Mouse (Mus musculus): ENCODE data around the gene Syne3. TPM values are rescaled to one million over a fixed set of nuclear protein-coding genes. Genes with fewer than 3 reads are reported as not detected.

Syne3 gene
- polyA plus RNA-seq, 1 experiment from 2014 or later: 0.31 TPM

GRCm38 (mm10) chr12:104904138-104904537, 105.5 kb downstream of the Syne3 start:
- Histone ChIP-seq H3K27ac (replicated peaks; ENCODE audit: low read depth, low read length) (no peak overlapping the region; the same call in 1 of the 2 replicates), H3K4me3 (ENCODE audit: low read depth, low read length) (no peak overlapping the region), H3K36me3 (ENCODE audit: control insufficient read depth, insufficient read depth, low read length) (no peaks in the 10 kb centered on the region), H3K4me1 (ENCODE audit: control insufficient read depth, insufficient read depth, low read length) (peaks cover 46% of the 10 kb centered on the region), H3K4me2 (ENCODE audit: low read depth, severe bottlenecking) (no peak overlapping the region), H3K9ac (ENCODE audit: low read length) (0 out of 2 replicates have a peak overlapping the region, but pooled peaks have one; percentile 17), H3K27me3 (ENCODE audit: control insufficient read depth, insufficient read depth, low read length) (no peaks in the 10 kb centered on the region), H3K9me3 (ENCODE audit: control insufficient read depth, low read length) (no peaks in the 10 kb centered on the region)
- peak; percentile 48; the same call in 1 of the 2 replicates for ATAC-seq (ENCODE audit: insufficient number of reproducible peaks, low FRiP score, low TSS enrichment, low read depth)
- WGBS: 3% methylated on average over 5 of the region's 5 CpGs
- peak; percentile 64 for DNase-seq (ENCODE audit: low spot score)

DNA sequence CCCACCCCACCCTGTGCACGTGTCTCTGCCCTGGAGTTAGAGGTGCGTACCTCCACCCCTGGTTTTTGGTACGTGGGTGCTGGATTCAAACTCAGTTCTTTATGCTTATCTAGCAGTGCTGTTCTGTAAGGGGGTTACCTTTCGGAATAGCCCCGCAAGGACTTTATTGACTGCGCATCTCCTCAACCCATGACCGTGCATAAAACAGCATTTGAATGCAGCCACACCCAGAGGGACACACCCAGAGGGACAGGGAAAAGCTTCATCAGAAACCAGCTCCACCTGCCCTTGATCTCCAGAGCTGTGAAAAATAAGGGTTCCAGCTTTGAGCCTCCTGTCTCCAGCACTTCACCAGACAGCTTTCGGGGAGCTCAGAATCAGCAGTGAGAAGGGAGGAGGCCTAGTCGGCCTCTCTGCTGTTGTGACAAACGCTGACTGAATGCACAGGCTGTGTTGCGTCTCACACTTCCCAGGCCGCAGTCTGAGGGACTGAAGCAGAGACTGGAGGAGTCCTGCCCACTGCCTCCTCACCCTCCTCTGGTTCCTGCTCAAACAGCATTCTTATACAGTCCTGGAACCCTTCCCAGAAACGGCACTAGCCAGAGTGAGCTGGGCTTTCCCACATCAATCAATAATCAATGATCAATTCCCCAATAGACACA, 107.1 kb downstream of the Syne3 start:
- Histone ChIP-seq H3K4me2 (ENCODE audit: low read depth, severe bottlenecking) (no peak overlapping the region), H3K4me1 (ENCODE audit: control insufficient read depth, insufficient read depth, low read length) (peaks cover 35% of the 10 kb centered on the region), H3K27ac (replicated peaks; ENCODE audit: low read depth, low read length) (no peak overlapping the region; the same call in 1 of the 2 replicates), H3K9ac (ENCODE audit: low read length) (no peak overlapping the region), H3K9me3 (ENCODE audit: control insufficient read depth, low read length) (no peaks in the 10 kb centered on the region), H3K4me3 (ENCODE audit: low read depth, low read length) (no peak overlapping the region), H3K36me3 (ENCODE audit: control insufficient read depth, insufficient read depth, low read length) (no peaks in the 10 kb centered on the region), H3K27me3 (ENCODE audit: control insufficient read depth, insufficient read depth, low read length) (no peaks in the 10 kb centered on the region)
- ATAC-seq (ENCODE audit: insufficient number of reproducible peaks, low FRiP score, low TSS enrichment, low read depth) (no peak), DNase-seq (ENCODE audit: low spot score) (no peak)
- WGBS: 84% methylated on average over 13 of the region's 13 CpGs

DNA sequence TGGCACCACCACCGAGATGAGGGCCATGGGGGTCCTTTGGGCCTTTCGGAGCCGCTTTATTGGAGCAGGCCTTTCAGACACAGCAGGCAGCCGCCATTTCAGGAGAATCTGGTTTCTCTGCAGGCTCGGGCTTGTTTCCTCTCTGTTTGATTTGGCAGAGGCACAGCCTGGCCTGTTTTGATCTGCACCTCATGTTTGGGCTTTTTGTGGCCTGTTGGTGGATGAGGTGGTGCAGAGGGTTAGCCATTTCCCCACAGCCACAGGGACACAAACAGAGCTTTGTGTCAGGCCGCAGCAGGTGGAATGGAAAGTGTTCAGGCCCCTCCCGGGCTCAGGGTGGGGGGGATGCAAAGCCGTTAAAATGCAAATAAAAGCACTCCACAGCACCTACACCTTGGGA, 108.3 kb downstream of the Syne3 start:
- Histone ChIP-seq H3K9ac (ENCODE audit: low read length) (no peak overlapping the region), H3K36me3 (ENCODE audit: control insufficient read depth, insufficient read depth, low read length) (no peaks in the 10 kb centered on the region), H3K27ac (replicated peaks; ENCODE audit: low read depth, low read length) (peak overlapping the region; percentile 90), H3K27me3 (ENCODE audit: control insufficient read depth, insufficient read depth, low read length) (no peaks in the 10 kb centered on the region), H3K4me2 (ENCODE audit: low read depth, severe bottlenecking) (no peak overlapping the region), H3K4me3 (ENCODE audit: low read depth, low read length) (no peak overlapping the region), H3K9me3 (ENCODE audit: control insufficient read depth, low read length) (no peaks in the 10 kb centered on the region), H3K4me1 (ENCODE audit: control insufficient read depth, insufficient read depth, low read length) (peaks cover 41% of the 10 kb centered on the region)
- ATAC-seq (ENCODE audit: insufficient number of reproducible peaks, low FRiP score, low TSS enrichment, low read depth) (peak; percentile 40), DNase-seq (ENCODE audit: low spot score) (peak; percentile 69)
- WGBS: 25% methylated on average over 8 of the region's 8 CpGs

DNA sequence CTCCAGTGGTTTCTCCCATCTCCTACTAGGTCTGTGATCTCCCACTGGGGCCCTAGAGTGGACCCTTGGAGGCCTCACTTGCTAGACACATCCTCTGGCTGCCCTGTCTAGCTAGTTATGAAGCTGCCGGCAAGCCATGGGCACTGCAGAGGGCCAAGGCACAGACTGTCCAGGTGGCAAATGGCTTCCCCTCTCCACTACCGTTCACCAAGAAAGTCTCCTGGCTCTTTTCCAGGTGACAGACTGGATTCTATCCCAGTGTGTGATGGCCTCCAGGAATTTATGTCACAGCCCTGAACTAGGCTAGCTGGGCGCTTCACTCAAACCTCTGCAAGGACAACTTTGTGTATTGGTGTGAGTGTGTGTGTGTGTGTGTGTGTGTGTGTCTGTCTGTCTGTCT, 109.8 kb downstream of the Syne3 start:
- 0 out of 2 replicates have a peak overlapping the region, but pooled peaks have one; percentile 42 for H3K27ac ChIP-seq (replicated peaks; ENCODE audit: low read depth, low read length)
- WGBS: 66% methylated on average over 3 of the region's 3 CpGs
- H3K9ac ChIP-seq (ENCODE audit: low read length): no peak overlapping the region
- no peaks in the 10 kb centered on the region for H3K27me3 ChIP-seq (ENCODE audit: control insufficient read depth, insufficient read depth, low read length)
- no peaks in the 10 kb centered on the region for H3K36me3 ChIP-seq (ENCODE audit: control insufficient read depth, insufficient read depth, low read length)
- no peak overlapping the region for H3K4me2 ChIP-seq (ENCODE audit: low read depth, severe bottlenecking)
- peaks cover 41% of the 10 kb centered on the region for H3K4me1 ChIP-seq (ENCODE audit: control insufficient read depth, insufficient read depth, low read length)
- H3K9me3 ChIP-seq (ENCODE audit: control insufficient read depth, low read length): no peaks in the 10 kb centered on the region
- no peak for ATAC-seq (ENCODE audit: insufficient number of reproducible peaks, low FRiP score, low TSS enrichment, low read depth)
- DNase-seq (ENCODE audit: low spot score): no peak
- no peak overlapping the region for H3K4me3 ChIP-seq (ENCODE audit: low read depth, low read length)

DNA sequence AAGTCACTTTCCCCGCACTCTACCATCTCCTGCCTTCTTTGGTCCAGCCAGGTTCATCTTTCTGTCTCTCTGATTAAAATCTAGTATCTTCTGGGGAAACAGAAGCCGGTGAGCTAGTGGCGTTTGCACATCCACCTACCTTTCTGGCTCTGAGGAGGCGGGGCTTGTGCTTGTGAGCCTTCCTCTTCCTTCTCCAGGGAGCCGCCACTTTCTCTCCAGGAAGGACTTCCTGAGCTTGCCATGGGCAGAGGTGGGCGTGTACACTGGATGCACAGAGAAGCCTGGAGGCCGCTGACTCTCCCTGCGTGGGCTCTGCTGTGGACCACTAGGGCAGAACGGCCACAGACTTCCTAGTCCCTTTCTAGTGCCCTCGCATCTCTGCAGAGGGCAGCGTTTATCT, 110.4 kb downstream of the Syne3 start:
- H3K4me1 ChIP-seq (ENCODE audit: control insufficient read depth, insufficient read depth, low read length): peaks cover 36% of the 10 kb centered on the region
- H3K27ac ChIP-seq (replicated peaks; ENCODE audit: low read depth, low read length): no peak overlapping the region
- WGBS: 62% methylated on average over 11 of the region's 11 CpGs
- ATAC-seq (ENCODE audit: insufficient number of reproducible peaks, low FRiP score, low TSS enrichment, low read depth) (no peak), DNase-seq (ENCODE audit: low spot score) (no peak)
- no peaks in the 10 kb centered on the region for H3K36me3 ChIP-seq (ENCODE audit: control insufficient read depth, insufficient read depth, low read length)
- no peak overlapping the region for H3K4me3 ChIP-seq (ENCODE audit: low read depth, low read length)
- H3K27me3 ChIP-seq (ENCODE audit: control insufficient read depth, insufficient read depth, low read length): no peaks in the 10 kb centered on the region
- no peak overlapping the region for H3K9ac ChIP-seq (ENCODE audit: low read length)
- no peak overlapping the region for H3K4me2 ChIP-seq (ENCODE audit: low read depth, severe bottlenecking)
- H3K9me3 ChIP-seq (ENCODE audit: control insufficient read depth, low read length): no peaks in the 10 kb centered on the region

GRCm38 (mm10) chr12:104898718-104899117, 110.9 kb downstream of the Syne3 start:
- H3K4me3 ChIP-seq (ENCODE audit: low read depth, low read length): no peak overlapping the region
- no peak overlapping the region for H3K4me2 ChIP-seq (ENCODE audit: low read depth, severe bottlenecking)
- 75% methylated on average over 9 of the region's 9 CpGs for WGBS
- no peak for ATAC-seq (ENCODE audit: insufficient number of reproducible peaks, low FRiP score, low TSS enrichment, low read depth)
- H3K36me3 ChIP-seq (ENCODE audit: control insufficient read depth, insufficient read depth, low read length): no peaks in the 10 kb centered on the region
- H3K9me3 ChIP-seq (ENCODE audit: control insufficient read depth, low read length): no peaks in the 10 kb centered on the region
- no peak for DNase-seq (ENCODE audit: low spot score)
- peaks cover 31% of the 10 kb centered on the region for H3K4me1 ChIP-seq (ENCODE audit: control insufficient read depth, insufficient read depth, low read length)
- H3K9ac ChIP-seq (ENCODE audit: low read length): no peak overlapping the region
- H3K27ac ChIP-seq (replicated peaks; ENCODE audit: low read depth, low read length): no peak overlapping the region
- H3K27me3 ChIP-seq (ENCODE audit: control insufficient read depth, insufficient read depth, low read length): no peaks in the 10 kb centered on the region

- Histone ChIP-seq H3K27me3 (ENCODE audit: control insufficient read depth, insufficient read depth, low read length) (no peaks in the 10 kb centered on the region), H3K27ac (replicated peaks; ENCODE audit: low read depth, low read length) (peak overlapping the region; percentile 87), H3K4me1 (ENCODE audit: control insufficient read depth, insufficient read depth, low read length) (peaks cover 25% of the 10 kb centered on the region), H3K4me3 (ENCODE audit: low read depth, low read length) (no peak overlapping the region), H3K9ac (ENCODE audit: low read length) (no peak overlapping the region), H3K36me3 (ENCODE audit: control insufficient read depth, insufficient read depth, low read length) (no peaks in the 10 kb centered on the region), H3K9me3 (ENCODE audit: control insufficient read depth, low read length) (no peaks in the 10 kb centered on the region), H3K4me2 (ENCODE audit: low read depth, severe bottlenecking) (no peak overlapping the region; the same call in 1 of the 2 replicates)
- ATAC-seq (ENCODE audit: insufficient number of reproducible peaks, low FRiP score, low TSS enrichment, low read depth) (peak; percentile 86), DNase-seq (ENCODE audit: low spot score) (peak; percentile 66)
- WGBS: 54% methylated on average over 8 of the region's 8 CpGs
These were observed 112.5 kb downstream of the Syne3 start for GRCm38 (mm10) chr12:104897051-104897618.

DNA sequence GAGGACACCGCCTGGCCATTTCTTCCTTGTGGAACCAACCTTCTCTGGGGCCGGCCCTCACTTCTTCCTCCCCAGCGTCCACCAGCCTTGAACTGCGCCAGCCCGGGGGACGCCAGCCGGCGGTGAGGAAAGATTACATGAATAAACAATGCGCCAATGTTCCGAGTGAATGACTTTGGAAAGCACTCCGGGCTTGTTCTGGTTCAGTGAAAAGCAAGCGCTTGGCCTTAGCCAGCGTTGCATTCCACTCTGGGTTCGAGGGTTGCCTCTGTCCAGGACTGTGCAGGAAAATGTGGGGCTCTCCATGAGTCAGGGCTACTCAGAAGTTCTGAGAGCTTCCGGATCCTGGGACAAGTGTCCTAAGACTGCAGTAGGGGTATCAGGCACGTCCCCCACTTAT, 113.0 kb downstream of the Syne3 start:
- ATAC-seq (ENCODE audit: insufficient number of reproducible peaks, low FRiP score, low TSS enrichment, low read depth) (no peak), DNase-seq (ENCODE audit: low spot score) (peak; percentile 32)
- Histone ChIP-seq H3K4me1 (ENCODE audit: control insufficient read depth, insufficient read depth, low read length) (peaks cover 22% of the 10 kb centered on the region), H3K27ac (replicated peaks; ENCODE audit: low read depth, low read length) (peak overlapping the region; percentile 87), H3K36me3 (ENCODE audit: control insufficient read depth, insufficient read depth, low read length) (no peaks in the 10 kb centered on the region), H3K4me3 (ENCODE audit: low read depth, low read length) (no peak overlapping the region), H3K4me2 (ENCODE audit: low read depth, severe bottlenecking) (no peak overlapping the region), H3K27me3 (ENCODE audit: control insufficient read depth, insufficient read depth, low read length) (no peaks in the 10 kb centered on the region), H3K9ac (ENCODE audit: low read length) (no peak overlapping the region), H3K9me3 (ENCODE audit: control insufficient read depth, low read length) (no peaks in the 10 kb centered on the region)
- WGBS: 84% methylated on average over 16 of the region's 16 CpGs
